Mouse (Mus musculus) heart, postnatal 0 days (tissue): ENCODE results near the gene Aldh1a7. TPM values are rescaled to one million over a fixed set of nuclear protein-coding genes. Genes with fewer than 3 reads are reported as not detected.
"Not testable (repeated sequence)": the region's sequence is repeated elsewhere in the genome, so short reads cannot be mapped to it uniquely, and the experiment has no call there.

Experiments used
- ATAC-seq: fragments of 200-750 bp; cut with Nextera tagmentation; 2 replicates; pipeline ENCODE4 v1.8.0; 2017; ENCODE audit warnings: low read depth, moderate number of reproducible peaks, moderate library complexity; ENCODE audit not compliant: insufficient read depth
- DNase-seq: peaks from one replicate; pipeline ENCODE4 v3.0.0-alpha.2; 2016; ENCODE audit warnings: low spot score
- H3K27ac ChIP-seq: fragments of 300-500 bp; sonication (generic); 2 replicates; pipeline ENCODE4 v1.5.1; 2014; ENCODE audit warnings: low read depth, mild to moderate bottlenecking
- H3K27me3 ChIP-seq: fragments of 300-500 bp; sonication (generic); 2 replicates; pipeline ENCODE4 v1.6.1; 2014; ENCODE audit warnings: low read length, mixed read lengths; ENCODE audit not compliant: control insufficient read depth, insufficient read depth
- H3K36me3 ChIP-seq: fragments of 300-500 bp; sonication (generic); replicated peaks from 2 replicates; pipeline ENCODE4 v1.6.1; 2014; ENCODE audit warnings: low read length, mixed read lengths; ENCODE audit not compliant: control insufficient read depth, insufficient read depth
- H3K4me1 ChIP-seq: fragments of 300-500 bp; sonication (generic); 2 replicates; pipeline ENCODE4 v1.6.1; 2014; ENCODE audit warnings: antibody characterized with exemption; ENCODE audit not compliant: control insufficient read depth, insufficient read depth
- H3K4me2 ChIP-seq: fragments of 300-500 bp; sonication (generic); 2 replicates; pipeline ENCODE4 v1.6.1; 2014; ENCODE audit warnings: low read depth, mild to moderate bottlenecking, low read length, moderate library complexity
- H3K4me3 ChIP-seq: fragments of 300-500 bp; sonication (generic); 2 replicates; pipeline ENCODE4 v1.5.1; 2014; ENCODE audit warnings: low read depth, low read length
- H3K9ac ChIP-seq: fragments of 300-500 bp; sonication (generic); replicated peaks from 2 replicates; pipeline ENCODE4 v1.6.1; 2014; ENCODE audit warnings: low read depth, low read length, mixed read lengths
- H3K9me3 ChIP-seq: fragments of 300-500 bp; sonication (generic); replicated peaks from 2 replicates; pipeline ENCODE4 v1.6.1; 2016; ENCODE audit warnings: low read length; ENCODE audit not compliant: control insufficient read depth
- CTCF ChIP-seq: IDR thresholded peaks from 2 replicates; pipeline ENCODE4 v1.5.1; 2016; ENCODE audit warnings: antibody characterized with exemption, control low read depth, low read depth
- EP300 ChIP-seq: IDR thresholded peaks from 2 replicates; pipeline ENCODE4 v1.6.1; 2016; ENCODE audit warnings: antibody characterized with exemption, low read depth
- WGBS: fragments of 180-500 bp; shearing (Covaris S2); extraction: QIAGEN DNeasy Blood & Tissue Kit; methylation state at CpG from one replicate; pipeline ENCODE4 v1.1.7; 2014; 5-methylcytosine and 5-hydroxymethylcytosine counted together
- polyA plus RNA-seq: library from polyadenylated mRNA; unstranded; fragments of >200 nt; fragmentation: Nextera tagmentation; extraction: Ambion mirVana; gene quantifications from 2 replicates; pipeline ENCODE4 v1.2.1, GENCODE M21; 2015
- total RNA-seq: library from RNA; depleted of rRNA; stranded (reverse); fragments of >200 nt; gene quantifications from 2 replicates; pipeline ENCODE4 v1.2.3, GENCODE M21; 2014; ENCODE audit warnings: low replicate concordance; rRNA removed

The Aldh1a7 gene
- total and polyA plus RNA-seq, 2 experiments from 2014 or later = 0.25 to 6.0 TPM

DNA sequence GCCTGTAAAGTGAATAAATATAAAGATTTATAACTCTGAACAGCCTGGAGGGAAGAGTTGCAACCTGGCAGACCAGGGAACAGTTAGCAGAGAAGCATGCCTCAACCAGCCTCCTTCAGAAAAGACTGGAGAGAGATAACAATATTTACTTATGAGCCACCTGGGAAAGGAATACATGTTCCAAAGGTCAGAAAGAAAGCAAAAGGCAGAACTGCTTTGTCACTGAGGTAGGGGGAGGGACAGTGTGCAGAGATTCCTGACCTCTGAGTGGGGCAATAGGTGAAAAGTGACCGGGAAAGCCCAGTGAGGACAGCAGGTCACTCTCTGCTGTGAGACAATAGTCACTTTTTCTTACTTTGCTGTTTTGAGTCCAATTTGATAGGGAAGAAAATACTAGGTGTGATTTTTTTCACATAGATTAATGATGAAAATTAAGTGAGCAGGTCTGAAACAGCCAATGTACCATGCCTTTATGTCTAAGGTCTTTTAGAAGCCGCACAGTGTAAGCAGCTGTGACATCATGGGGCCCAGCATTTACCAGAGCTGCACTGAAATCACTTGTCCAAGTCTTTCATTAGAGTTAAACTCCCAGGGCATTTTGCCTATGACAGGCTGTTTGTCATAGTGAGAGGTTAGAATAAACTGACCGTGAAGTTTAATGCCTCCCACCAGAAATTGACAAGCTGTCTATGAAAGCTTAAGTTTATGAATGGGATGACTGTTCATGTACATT lies 73.1 kb downstream of the Aldh1a7 start:
- Histone ChIP-seq H3K27me3 (no peaks in the 10 kb centered on the region), H3K4me2 (no peak overlapping the region), H3K9ac (no peak overlapping the region), H3K36me3 (no peaks in the 10 kb centered on the region), H3K4me1 (no peaks in the 10 kb centered on the region), H3K27ac (no peak overlapping the region), H3K9me3 (no peaks in the 10 kb centered on the region), H3K4me3 (no peak overlapping the region)
- ATAC-seq (no peak), DNase-seq (no peak)
- no peak for TF ChIP-seq EP300
- no peak for TF ChIP-seq CTCF
- 76% methylated on average over 3 of the region's 3 CpGs for WGBS

DNA sequence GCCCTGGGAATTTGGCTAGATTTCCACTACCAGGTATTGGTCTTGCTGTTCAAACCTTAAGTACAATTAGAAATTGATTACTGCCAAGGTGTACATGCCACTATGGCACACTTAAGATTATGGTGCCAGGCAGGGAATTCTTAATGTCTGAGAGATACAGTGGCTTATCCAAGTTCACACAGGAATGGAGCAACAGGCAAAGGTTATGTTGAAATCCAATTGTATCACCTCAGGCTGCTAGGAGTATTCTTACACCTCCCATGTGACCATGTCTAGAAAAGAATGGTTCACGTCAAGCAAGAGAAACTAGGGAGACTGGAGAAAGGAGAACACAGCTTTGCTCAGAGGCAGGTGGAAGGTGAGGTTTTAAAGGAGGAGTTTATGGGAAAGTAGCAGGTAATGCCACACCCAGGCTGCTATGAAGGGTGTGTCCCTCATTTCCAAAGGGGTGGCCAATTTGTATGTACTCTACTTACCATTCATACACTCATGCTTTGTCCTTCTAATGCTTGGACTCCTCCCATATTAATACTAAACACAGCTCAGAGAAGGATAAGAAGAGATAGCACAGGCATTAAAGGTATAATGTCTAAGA lies 74.2 kb downstream of the Aldh1a7 start:
- Histone ChIP-seq H3K9ac (no peak overlapping the region), H3K27me3 (no peaks in the 10 kb centered on the region), H3K36me3 (no peaks in the 10 kb centered on the region), H3K27ac (no peak overlapping the region), H3K4me2 (no peak overlapping the region), H3K9me3 (no peaks in the 10 kb centered on the region), H3K4me1 (no peaks in the 10 kb centered on the region), H3K4me3 (no peak overlapping the region)
- DNase-seq (no peak), ATAC-seq (no peak)
- 70% methylated on average over 1 of the region's 1 CpGs for WGBS
- TF ChIP-seq CTCF = no peak

GRCm38 (mm10) chr19:20650008-20650407 lies 77.4 kb downstream of the Aldh1a7 start:
- no peaks in the 10 kb centered on the region for H3K36me3 ChIP-seq
- H3K4me2 ChIP-seq = no peak overlapping the region
- no peak overlapping the region for H3K9ac ChIP-seq
- 30% methylated on average over 2 of the region's 2 CpGs for WGBS
- ATAC-seq = no peak
- TF ChIP-seq EP300 (no peak), CTCF (no peak)
- H3K4me1 ChIP-seq = no peaks in the 10 kb centered on the region
- H3K27me3 ChIP-seq = no peaks in the 10 kb centered on the region
- no peak for DNase-seq
- H3K27ac ChIP-seq = no peak overlapping the region
- H3K4me3 ChIP-seq = no peak overlapping the region
- H3K9me3 ChIP-seq = no peaks in the 10 kb centered on the region

- H3K27me3 ChIP-seq, H3K4me2 ChIP-seq, H3K36me3 ChIP-seq, H3K4me3 ChIP-seq, DNase-seq, H3K4me1 ChIP-seq, H3K27ac ChIP-seq, H3K9ac ChIP-seq, H3K9me3 ChIP-seq, ATAC-seq: not testable (repeated sequence)
Observed at GRCm38 (mm10) chr19:20647496-20647895, 79.9 kb downstream of the Aldh1a7 start.

DNA sequence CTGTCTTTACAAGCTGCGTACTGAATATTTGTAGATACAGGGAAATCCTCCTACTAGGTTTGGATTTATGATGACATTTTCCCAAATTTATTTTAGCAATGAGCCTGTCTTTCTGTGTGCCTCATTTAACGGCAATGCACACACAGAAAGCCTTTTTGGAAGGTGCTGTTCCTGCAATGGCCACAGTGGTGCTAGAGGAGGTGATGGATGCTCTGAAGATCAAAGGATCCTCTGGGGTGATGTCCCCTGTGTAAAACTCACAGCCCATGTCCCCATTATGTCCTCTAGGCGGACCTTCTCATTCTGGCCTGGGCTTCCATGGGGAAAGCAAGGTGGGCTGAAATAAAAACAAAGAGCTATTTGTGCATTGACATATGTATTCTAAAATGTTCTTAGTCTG lies 83.0 kb downstream of the Aldh1a7 start:
- Histone ChIP-seq H3K27ac (no peak overlapping the region), H3K4me3 (no peak overlapping the region), H3K9me3 (no peaks in the 10 kb centered on the region), H3K4me2 (no peak overlapping the region), H3K27me3 (no peaks in the 10 kb centered on the region), H3K9ac (no peak overlapping the region), H3K4me1 (no peaks in the 10 kb centered on the region), H3K36me3 (no peaks in the 10 kb centered on the region)
- TF ChIP-seq CTCF (no peak), EP300 (no peak)
- ATAC-seq (no peak), DNase-seq (no peak)
- 57% methylated on average over 3 of the region's 3 CpGs for WGBS

Other genes with a start within 250 kb of the Aldh1a7 start
- 2.7 and 7.8 TPM in 2 replicates for gene Aldh1a1, start 234.8 kb downstream of the Aldh1a7 start, total RNA-seq
- 5.3 and 11.1 TPM in 2 replicates for gene Aldh1a1, start 234.8 kb downstream of the Aldh1a7 start, polyA plus RNA-seq
- gene Tmc1, start 226.6 kb upstream of the Aldh1a7 start, total RNA-seq = not detected in 2 replicates
- gene Tmc1, start 226.6 kb upstream of the Aldh1a7 start, polyA plus RNA-seq = not detected in 2 replicates